Mouse (Mus musculus): ENCODE measurements around the gene Efna1.
A peak's percentile ranks its signal among the peaks of the same experiment; 100 is the strongest.

Gene Efna1

DNA sequence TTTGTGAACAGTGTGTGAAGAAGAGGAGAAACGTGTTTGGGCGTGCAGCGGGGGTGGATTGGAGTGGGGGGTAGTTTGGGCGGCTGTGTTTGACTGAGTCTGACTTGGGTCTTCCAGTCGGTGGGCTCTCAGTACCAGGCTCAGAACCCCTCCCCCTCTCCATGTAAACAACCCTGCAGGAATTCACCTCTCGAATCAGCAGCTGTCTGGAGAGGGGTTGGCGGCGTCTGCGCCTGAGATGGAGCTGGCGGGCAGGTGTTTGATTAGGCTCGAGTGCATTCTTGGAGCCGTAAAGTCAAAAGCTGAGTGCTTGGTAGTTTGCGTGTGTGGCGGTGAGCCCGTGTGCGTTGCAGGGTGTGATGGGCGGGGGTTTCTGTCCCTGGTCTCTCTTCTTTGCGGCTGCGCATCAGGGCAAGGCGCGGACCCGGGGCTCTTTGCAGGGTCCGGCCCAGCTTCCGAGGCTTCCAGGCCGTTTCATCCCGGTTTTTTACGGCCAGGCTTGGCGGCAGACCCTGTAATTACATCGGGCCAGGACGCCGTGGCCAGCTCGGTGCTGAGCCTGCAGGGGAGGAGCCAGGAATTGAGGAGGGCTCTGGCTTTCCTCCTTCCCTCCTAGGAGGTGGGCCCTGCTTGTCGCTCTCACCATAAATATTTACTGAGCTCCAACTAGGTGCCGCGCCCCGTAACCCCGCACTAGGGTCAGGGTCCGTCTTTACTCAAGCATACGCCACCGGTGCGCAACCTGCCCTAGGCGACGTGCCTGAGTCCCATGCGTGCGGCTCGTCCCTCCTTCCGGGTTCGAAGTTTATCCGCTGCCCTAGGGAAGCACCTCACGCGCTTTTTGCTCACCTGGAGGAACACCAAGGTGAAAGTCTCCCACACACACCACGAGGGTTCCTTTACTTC lies at the start of gene Efna1:
TSS of gene Efna1 (minus strand) at position 537 of the 906 bp plus-strand sequence.
- DNase-seq (ENCODE audit: low read depth, low spot score), result no peak

DNA sequence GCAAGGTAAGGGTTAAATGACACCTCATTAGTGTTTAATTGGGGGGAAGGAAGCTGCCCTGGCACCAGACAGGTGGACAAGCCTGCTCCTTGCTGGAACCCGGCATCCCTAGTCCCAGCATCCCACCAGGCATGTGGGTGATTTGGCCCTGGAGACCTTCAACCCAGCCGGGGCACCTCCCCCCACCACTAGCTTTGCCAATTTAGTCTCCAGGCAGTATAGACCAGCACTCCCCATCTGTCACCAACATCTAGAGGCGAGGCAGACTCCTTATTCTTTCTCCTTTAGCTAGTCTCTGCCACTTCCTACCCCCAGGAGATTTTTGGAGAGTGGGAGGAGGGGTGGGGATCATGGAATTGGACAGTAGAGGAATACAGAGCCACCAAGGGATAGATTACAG lies 49.4 kb upstream of the Efna1 start:
- DNase-seq (ENCODE audit: low read depth, low spot score), result no peak

DNA sequence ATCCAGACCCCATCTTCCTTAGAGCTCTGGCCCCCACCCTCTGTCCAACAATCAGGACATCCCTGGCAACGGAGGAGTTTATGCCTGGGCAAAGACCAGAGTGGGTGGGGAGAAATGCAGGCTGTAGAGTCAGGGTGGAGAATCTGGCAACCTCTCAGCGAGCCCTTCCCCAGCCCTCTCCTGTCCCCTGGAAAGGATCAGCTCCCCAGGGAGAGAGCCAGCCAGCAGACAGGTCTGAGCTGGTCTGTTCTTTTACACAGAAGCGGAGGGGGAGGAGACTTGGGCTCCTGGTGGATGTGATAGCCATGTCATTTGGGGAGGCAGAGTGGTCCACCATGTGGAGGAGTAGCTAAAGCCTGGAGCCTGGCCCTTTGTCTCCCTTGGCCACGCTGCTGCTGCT lies 47.7 kb upstream of the Efna1 start:
- no peak for DNase-seq (ENCODE audit: low read depth, low spot score)

DNA sequence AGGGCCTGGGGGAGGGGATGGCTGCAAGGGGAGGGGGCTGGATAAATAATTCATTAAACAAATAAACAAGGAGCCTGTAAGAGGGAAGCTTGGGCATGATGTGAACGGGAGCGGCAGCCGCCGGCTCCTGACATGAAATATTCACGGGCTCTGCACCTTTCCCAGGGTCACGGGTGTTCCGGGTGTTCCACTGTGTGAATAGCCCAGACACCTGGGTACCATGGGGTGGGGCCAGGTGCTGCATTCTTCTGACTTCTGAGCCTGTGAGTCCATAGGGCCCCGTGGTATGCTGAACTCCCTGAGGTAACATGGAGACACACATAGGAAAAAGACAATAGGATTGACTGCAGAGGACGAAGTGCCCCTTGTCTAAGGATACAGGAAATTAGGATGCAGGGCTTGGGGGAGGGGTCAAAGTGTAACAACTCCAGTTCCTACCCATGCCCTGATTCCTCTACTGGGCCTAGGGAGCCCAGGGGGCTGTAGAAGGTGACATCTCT lies 46.5 kb upstream of the Efna1 start:
- no peak for DNase-seq (ENCODE audit: low read depth, low spot score)

DNA sequence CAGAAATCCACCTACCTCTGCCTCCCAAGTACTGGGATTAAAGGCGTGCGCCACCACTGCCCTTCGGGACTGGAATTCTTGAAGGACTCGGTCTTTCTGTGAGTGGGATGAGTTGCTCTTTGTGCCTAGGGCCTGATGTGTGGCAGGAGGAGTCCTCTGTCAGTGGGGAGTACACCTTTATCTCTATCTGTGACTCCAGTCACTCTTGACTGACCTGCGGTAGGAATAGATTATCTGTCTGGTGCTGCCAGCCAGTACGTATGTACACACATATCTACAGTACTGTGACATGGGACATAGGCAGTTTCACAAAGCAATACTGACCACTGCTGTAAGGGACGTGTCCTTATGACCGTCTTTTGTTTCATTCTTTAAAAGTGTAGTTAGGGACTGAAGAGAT lies 44.9 kb upstream of the Efna1 start:
- no peak for DNase-seq (ENCODE audit: low read depth, low spot score)

DNA sequence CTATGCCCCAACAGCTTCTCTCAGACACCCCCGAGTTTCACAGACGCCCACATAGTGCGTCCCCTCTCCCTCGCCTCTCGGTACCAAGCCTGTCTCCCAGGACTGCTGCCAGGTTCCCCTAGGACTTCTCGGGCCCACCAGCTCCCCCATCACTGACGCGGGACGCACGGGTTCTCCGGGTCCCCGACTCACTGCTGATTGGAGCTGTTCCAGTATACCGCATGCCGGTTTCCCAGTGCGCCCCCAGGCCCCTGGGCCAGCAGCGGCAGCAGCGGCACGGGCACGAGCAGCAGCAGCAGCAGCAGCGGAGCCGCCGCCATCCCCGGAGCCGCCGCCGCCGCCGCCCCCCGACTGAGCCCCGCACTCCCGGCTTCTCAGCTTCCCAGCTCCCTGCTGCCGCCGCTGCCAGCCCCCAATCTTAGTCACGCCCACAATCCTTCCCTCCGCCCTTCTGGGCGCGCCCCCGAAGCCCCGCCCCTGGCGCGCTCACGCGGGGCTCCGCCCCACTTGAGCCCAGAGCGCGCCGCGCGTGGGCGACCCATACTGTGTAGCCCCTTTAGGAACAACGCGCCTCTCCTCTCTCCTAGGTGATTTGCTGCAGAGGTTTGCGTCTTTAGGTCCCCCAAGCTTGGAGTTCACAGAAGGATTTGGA lies 41.7 kb upstream of the Efna1 start, which contains the start of gene Efna3:
TSS of gene Efna3 (minus strand) at position 452 of the 652 bp plus-strand sequence.
- no peak for DNase-seq (ENCODE audit: low read depth, low spot score)

DNA sequence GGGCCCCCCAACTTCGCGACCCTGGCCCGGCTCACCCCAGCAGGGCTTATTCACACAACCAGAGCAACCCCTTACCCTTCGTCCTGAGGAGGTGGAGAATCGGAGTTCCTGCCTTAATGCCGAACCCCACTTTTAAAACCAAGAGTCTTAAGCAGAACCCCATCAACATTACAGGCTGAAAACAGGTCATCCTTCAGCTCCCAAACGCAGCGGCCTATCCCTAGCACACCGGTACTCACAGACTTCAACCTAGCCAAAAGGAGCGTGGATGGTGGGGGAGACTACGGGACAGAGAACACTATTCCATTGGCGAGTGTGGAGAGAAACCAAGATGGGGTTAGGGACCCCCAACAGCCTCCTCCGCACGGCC lies 41.2 kb upstream of the Efna1 start:
- DNase-seq (ENCODE audit: low read depth, low spot score), result no peak

DNA sequence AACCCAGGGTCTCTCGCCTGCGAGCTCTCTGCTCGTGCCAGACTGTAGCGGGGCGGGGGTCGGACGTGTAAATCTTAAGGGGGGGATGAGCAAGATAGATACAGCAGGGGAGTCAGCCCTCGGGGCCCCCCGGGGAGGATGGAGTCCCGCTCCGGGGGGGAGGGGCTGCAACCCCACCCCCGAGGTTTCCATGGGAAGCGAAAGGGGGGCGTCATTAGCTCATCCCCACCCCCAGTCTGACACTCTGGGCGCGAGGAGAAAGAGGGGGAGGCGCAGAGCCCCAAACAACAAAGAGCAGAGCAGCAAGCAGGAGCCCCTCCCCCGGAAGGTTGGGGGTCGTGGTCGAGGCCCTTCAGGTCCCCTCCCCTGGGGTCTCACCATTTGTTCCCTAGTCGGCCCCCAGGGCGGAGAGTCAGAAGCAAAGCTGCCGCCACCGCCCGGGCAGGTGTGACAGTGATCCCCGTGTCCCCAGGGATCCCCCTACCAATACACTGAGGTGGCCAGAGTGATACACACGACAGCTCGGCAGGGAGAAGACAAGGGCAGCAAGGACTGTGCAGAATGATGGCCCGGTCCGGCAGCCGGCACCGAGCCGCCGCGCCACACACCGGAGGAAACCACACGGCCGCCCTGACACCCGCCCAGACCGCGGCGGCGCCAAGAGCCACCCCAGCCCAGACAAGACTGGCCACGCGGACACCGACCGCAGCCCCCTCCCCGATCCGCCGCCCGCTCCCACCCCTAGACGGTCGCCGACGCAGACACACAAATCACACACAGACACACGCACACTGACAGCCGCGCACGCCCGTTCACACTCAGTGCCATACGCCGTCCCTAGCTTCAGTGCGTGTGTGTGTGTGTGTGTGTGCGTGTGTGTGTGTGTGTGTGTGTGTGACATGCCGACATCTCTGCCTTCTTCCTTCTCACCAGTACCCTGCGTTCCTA lies 40.5 kb upstream of the Efna1 start:
- no peak for DNase-seq (ENCODE audit: low read depth, low spot score)

DNA sequence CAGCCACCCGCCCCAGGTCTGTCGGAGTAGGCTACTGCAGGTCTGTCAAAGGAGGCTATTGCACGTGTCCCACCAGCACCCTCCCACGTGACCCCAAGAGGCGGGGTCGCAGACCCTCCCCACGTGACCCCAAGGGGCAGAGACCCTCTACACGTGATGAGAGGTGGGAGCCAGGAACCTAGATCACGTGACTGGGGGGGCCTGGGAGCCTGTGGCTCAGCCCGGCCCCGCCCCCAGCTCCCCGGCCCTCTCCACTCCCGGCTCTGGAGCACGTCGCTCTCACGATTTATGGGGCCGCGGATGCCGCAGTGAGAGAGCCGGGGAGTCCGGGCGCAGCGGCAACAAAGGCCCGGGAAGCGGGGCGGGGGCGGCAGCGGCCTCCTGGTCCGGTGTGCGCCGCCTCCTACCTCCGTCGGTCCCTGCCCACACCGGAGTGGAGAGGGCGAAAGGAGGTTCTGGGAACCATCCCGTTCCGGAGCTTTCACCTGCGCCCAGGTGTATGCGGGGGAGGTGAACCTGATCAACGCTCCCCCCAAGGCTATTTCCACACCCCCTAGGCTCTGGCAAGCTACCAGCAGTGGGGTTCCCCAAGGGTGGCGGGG lies 39.7 kb upstream of the Efna1 start:
- DNase-seq (ENCODE audit: low read depth, low spot score), result no peak

DNA sequence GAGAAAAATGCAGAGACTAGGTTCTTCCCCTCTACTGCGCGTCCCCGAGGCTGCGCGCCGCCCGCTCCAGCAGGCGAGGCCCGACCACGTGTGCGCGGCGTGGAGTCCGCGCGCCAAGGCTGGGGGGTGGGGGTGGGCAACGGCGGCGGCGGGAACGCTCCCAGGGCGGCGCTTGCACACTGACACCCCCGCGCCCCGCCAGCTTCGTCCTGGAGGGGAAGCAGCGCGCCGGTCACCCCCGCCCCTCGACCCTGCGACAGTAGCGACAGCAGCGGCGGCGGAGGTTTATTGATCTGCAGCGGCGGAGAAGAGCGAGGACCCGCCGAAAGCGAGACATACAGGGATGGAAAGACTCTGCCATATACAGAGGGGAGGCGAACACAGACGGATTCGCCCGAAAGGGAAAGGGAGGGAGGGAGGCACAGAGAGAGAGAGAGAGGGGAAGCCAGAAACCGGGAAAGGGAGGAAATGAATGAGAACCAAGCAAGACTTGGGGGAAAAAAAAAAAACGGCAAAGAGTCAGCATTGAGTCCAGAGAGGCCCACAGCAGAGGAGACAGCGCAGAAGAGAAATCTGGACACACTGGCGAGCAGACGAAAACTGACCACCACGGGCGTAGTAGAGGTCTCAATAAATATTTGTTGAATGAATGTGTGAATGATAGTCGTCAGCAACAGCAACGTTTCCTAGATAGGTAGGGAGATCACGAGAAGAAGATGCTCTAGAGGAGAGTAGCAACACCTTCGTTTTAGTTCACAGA lies 38.8 kb upstream of the Efna1 start:
- no peak for DNase-seq (ENCODE audit: low read depth, low spot score)

DNA sequence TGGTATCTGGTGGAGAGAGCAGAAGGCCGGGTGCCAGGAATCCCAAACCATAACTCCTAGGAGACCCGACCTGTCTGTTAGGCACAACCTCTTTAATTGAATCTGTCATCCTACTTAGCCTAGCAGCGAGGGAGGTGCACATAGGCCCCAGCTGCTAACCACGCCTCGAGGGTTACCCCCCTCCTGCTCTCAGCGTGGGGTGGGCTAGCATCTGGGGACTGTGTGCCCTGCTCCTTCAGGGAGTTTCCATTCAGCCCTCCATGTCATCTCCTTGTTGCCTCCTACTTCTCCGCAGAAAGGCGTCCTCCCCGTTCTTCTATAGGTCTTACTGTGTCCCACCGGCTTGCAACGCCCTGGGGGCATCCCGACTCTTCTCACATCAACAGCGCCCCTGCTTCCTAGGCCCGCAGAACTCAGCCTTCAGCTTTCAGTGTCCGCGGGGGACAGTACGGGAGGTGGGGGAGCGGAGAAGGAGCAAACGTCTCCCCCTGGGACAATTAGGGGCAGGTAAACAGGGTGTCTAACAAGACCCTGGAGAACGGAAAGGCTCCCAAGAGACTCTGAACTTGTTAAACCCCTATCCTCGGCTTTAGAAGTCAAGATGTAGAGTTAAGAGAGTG lies 38.1 kb upstream of the Efna1 start:
- DNase-seq (ENCODE audit: low read depth, low spot score), result no peak

DNA sequence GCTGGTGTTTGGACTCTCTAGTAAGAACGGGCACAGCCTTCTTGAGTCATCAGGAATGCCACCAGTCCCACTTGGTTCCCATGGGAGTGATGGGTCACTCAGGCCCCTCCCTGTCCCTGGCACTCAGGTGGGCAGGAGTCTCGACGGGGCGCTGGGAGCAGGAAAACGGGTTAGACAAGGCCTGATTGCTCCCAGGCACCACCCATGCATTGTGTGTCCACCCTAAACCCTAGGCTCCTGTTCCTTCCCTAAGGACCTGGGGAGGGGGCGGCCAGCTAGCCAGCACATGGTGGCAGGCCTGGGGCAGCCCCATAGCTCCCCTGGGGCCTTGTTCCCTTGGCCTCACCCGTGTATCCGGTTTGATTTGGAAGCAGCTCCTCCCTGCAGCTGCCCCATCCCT lies 37.4 kb upstream of the Efna1 start:
- DNase-seq (ENCODE audit: low read depth, low spot score), result no peak

DNA sequence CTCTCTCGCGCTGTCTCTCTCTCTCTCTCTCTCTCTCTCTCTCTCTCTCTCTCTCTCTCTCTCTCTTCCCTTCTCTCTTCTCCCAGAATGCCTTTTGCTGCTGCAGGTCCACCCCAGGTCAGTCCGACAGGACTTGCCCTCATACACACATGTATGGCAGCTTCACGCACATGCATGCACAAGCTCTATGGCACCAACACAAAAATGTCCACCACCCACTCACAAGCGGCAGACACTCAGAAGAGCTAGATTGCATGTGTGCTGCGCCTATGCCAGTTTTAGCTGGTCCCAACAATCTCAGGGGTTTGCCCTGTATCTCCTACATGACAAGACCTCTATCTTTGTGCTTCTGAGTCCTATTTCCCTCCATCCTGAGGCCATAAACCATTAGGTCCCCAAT lies 36.3 kb upstream of the Efna1 start:
- no peak for DNase-seq (ENCODE audit: low read depth, low spot score)

DNA sequence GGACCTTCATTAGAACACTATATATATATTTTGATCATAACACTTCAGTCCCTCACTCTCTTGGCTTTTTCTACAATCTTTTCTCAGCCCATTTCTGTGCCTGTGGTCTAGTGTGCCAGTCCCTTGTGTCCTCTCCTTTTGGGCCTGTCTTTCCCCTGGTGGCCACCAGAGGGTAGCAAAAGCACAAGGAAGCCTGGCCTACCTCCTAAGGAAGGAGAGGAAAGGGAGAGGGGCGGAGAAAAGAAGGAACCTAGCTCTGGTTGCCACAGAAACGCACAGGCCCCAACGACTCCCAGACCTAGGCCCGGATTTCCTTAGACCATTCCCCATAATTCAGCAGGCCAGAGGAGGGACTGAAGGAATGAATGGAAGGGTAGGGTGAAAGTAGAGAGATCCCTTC lies 35.9 kb upstream of the Efna1 start:
- peak; percentile 52 for DNase-seq (ENCODE audit: low read depth, low spot score)

DNA sequence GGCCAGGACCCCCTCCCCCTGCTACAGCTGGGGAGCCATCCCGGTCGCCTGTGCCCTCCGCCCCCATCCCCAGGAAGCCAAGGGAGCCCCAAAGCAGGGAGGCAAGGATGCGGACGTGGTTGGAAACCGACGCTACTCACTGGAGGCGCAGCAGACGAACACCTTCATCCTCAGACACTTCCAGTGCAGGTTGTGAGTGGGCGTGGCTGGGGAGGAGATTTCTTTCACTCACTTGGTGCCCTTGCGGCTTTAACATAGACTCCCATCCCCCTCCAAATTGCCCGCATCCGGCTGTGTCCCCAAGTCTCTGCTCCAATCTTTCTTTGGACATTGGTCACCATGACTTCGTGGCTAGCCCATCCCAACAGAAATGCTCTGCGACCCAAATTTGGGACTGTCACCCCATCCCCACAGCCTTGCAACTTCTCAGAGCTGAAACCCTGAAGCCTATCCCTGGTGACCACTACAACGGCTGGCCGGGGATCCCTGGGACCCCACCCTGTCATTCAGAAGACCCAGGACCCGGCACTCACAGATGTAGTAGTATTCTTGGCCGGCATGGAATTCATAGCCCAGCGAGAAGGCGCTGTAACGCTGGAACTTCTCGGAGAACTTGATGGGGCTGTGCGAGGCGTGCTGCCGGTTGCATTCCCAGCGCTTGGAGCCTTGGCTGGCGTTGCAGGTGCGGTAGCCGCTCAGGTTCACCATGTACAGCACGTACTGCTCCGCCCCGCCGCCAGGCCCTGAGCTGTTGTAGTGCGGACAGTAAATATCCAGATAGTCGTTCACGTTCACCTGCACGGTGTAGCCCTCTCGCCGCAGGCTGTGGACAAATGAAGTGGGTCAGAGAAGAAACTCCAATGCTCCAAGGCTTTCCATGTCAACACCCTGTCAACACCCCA lies 35.2 kb upstream of the Efna1 start:
- DNase-seq (ENCODE audit: low read depth, low spot score), result no peak

DNA sequence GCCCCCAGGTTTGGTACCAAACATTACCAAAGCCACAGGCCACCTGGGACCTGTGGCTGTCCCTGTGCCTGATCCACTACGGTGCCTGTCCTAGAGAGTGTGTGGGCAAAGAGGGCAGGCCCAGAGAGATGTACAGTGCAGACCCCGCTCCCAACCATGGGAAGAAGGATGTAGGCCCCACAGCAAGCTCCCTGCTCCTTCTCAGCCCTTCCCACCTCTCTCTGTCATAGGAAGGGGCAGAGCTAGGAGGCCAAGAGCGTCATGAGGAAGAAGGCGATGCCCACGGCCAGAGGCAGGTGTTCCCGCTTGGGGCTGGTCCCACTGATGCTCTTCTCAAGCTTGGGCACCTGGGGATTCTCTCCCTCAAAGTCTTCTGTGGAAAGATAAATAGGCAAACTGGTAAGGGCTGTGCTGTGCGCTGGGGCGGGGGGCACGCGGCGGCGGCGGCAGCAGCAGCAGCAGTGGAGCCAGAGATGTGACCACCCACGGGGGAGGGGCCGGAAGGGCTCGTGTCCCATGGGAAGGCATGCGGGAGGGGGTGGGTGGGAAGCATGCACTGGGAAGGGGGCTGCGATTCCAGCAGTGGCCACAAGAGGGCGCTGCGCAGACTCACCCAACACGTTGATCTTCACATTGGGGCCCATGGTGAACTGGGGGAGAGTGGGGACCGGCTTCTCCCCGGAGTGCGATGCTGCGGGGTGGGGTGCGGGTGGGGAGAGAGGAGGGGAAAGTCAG lies 34.4 kb upstream of the Efna1 start:
- peak; percentile 28 for DNase-seq (ENCODE audit: low read depth, low spot score)

DNA sequence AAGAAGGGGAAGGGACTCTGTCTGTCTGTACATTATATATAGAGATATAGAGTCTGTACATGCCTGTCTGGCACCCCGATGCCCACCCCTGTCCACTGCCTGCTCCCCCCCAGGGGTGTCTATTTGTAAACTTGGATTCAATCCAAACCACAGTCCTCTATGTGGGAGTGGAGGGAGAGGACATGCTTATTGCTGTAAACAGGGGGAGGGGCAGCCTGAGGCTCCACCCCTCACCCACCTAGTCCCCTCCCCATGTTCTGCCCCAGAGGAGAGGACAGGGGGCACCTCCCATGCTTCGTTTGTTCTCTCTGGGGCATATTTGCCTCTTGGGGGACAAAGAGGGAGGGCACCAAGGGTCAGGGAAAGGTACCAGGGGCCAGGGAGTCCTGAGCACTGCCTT lies 33.8 kb upstream of the Efna1 start:
- DNase-seq (ENCODE audit: low read depth, low spot score), result no peak

DNA sequence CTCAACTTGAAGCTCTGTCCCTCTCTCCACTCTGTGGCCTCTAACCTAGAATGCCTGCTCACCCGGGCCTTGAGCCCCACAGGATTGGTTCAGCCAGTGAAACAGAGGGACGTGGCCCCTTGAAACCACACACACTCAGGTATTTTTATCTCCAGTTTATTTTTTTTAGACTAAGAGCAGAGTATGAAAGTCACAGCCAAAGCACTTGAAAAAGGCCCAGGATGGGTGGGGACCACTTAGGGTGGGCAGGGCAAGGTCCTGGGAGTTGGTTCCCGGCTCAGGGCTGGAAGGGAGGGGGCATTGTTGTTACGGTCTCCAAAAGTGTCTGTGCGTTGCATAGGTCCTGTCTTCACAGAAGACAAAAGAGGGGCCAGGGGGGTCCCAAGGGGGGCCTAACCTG lies 33.4 kb upstream of the Efna1 start:
- DNase-seq (ENCODE audit: low read depth, low spot score), result no peak

Measured in c-Kit-negative CD71-positive TER-119-positive erythroid progenitor cells, embryonic 14.5 days (primary cell).